Mouse (Mus musculus): ENCODE measurements around the gene Zic1.

- TF ChIP-seq CTCF (IDR thresholded peaks at IDR 0.05; ENCODE audit: low read depth, low read length), result no peak
- no peak for TF ChIP-seq POLR2A (IDR thresholded peaks at IDR 0.05; ENCODE audit: extremely low read depth, insufficient read depth, low read length)
Measured at GRCm38 (mm10) chr9:91347591-91347990, 18.0 kb downstream of the Zic1 start.

All from liver, adult 2 months (tissue).